Mouse (Mus musculus): Measurements from ENCODE around the gene Ncbp2.

The Ncbp2 gene

DNA sequence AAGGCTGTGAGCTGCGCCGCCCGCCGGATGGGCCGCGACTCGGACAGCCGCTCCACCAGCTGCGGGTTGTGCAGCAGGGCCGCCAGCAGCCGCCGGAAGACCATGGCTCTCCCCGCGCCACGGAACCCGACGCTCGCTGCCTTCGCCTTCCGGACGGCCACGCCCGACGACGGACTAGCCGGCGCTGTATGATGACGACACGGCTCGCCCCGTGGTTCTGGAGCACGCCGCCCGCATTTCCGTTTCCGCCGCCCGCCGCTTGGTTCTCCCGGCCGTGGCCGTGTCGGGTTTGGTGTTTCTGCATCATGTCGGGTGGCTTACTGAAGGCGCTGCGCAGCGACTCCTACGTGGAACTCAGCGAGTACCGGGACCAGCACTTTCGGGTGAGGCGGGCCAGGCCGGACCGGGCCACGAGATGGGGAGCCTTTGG is at the start of gene Ncbp2, which contains the start of gene 0610012G03Rik:
Gene Ncbp2 (plus strand): TSS at position 169 of the 430 bp plus-strand sequence.
Gene 0610012G03Rik (minus strand): TSS at position 150 of the 430 bp plus-strand sequence.
- DNase-seq (ENCODE audit: low read depth), result peak; percentile 90

DNA sequence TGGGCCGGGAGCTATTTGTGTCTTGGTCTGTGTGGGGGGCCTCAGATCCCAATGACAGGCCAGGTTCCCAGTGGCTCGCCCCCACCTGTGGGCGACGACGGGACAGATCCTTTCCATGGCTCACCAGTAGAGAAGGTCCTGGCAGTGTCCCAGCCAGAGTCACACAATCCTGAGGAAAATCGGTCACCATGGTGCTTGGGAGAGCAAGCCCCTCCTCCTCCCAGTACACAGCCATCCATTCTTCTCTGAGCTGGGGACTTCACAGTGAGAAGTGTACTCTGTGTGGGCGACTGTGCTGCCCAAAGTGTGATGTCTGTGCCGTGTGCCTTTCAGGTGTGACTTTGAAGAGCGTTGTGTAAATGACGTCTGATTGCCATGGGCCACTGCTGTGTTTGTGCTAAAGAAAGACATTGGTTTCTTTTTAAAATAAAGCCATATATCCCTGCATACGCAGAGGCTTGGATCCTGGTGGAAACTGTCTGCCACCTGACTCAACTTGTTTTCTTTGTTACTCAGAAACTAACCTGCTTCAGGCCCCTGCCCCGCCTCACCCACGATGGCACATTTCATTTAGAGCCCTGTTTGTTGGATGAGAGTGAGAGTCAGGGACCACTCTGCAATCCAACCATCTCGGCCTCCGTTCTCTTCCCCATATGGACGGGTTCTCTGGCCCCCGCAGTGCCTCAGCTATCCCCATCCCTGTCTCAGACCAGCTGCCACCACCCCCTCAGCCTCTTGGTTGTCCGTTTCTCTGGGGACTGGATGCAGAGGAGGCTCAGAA is 49.6 kb upstream of the Ncbp2 start:
- DNase-seq (ENCODE audit: low read depth), result no peak

DNA sequence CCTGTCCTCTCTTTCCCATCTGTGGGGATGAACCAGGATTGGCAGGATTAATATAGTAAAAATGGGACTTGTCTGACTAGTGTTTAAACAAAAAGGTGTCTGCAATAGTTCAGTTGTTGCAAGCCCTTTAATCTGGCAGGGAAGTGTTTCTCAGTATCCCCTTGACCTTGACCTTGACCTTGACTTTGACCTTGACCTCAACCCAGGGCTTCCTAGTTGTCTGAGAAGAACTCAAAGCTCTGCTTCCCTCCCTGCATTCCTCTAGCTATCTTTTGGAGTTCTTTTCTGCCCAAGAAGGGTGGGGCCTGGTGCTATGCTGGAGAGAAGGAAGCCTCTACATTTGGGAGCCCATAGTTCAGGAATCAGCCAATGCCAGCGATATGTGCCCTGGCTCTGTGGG is 46.4 kb upstream of the Ncbp2 start:
- no peak for DNase-seq (ENCODE audit: low read depth)

DNA sequence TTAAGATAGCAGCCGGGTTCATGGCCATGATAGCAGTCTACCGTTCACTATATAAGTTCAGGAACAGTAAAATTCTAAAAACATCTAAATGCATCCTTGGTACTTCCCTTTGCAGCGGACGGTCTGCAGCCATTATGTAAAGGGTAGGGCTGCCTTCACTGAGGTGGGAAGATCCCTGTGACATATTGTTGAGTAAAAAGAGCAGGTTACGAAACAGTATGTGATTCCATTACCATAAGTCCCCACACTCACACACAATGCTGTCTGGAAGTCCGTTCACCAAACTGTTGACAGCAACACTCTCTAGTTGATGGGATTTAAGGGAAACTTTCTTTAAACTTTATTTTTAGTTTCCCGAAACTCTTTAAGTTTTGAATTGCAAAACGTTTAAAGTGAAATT is 45.1 kb upstream of the Ncbp2 start:
- DNase-seq (ENCODE audit: low read depth), result no peak

DNA sequence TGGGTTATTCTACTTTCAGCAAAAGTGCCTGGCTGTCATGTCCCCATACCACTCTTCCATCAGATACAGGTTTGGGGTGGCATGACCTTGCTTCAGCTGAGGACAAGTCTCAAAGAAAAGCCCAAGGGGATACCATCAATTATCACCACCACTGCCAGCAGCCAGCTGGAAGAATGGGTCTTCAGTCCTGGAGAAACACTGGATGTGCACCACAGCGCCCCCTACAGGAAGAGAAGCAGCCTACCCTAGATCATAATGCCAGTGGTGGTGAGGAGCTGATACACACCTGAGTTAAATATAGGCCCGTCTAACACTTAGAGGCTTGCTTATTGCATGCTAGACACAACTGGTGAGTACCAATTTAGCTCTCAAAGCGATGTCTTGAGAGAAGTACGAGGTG is 43.0 kb upstream of the Ncbp2 start:
- DNase-seq (ENCODE audit: low read depth), result peak; percentile 36

DNA sequence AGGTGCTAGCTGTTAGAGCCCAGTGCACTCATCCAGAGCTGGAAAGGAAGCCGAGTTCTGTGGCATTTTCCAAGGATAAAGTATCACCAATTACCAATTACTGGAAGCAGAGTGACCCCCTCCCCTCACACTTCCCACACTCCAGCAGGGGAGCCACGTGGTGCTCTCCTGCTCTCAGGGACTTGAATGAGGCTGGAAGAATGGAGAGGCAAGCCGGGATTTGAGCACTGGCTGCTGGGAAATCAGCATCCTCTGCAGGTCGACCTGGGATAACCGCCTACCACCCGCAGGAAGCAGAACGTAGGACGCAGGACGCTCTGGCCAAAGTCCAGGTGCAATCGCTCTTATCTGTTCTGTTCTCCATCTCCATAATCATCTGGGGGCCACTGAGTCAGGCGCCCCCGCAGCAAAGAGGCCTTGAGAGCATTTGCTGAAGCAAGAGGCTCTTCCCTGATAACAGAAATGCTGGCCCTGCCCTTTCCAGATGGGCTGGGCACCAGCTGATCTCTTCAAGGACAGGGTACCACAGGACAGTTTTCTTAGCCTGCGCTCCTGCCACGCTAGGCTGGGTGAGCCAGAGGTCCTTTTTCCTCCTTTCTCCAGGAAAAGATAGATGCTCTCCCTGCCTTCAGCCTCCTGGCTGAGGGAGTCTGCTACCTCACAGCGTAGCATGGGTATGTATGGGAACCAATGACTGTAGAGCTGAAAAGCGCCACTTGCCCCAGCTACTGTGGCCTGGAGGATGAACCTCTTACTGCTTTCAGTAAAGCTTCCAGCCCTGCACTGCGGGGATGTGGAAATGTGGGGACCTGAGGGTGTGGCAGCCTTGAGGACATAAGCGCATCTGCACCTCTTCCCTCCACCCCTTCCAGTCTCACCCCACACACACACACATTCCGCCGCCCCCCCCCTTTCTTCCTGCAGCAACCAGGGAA is 42.2 kb upstream of the Ncbp2 start:
- no peak for DNase-seq (ENCODE audit: low read depth)

DNA sequence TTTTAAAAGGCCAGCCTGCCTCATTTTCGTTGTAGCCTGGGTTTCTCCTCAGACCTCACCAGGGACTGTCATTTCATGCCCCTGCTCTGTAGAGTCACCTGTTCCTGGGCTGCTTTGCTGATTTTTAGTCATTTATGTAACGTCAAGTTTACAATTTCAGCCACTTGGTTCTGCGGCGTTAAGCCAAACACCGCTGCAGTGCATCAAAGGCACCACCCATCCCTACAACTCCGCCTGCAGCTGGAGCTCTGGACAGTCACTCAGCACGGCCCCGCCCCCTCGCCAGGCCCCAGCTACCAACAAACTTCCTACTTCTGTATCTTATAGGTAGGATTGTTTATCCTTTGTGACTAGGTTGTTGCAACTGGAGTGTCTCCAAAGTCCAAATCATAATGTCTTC is 41.4 kb upstream of the Ncbp2 start:
- no peak for DNase-seq (ENCODE audit: low read depth)

DNA sequence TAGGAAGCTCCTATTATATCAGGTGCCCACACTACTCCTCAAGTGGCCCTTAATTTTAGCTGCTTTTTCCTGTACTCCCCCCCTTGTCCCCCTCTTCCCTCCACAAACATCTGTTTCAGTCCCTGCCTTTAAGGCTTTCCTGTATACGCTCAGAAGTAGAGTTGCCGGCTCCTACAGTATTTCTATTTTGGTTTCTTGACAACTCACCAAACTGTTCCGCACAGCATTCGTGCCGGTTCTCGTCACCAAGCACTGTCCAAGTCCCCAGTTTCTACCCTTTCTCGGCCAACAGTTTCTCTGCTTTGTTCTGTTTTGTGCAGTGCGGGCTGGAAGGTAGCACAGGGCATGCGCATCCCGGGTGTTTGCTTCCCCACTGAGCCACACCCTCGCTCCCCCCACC is 39.4 kb upstream of the Ncbp2 start:
- no peak for DNase-seq (ENCODE audit: low read depth)

DNA sequence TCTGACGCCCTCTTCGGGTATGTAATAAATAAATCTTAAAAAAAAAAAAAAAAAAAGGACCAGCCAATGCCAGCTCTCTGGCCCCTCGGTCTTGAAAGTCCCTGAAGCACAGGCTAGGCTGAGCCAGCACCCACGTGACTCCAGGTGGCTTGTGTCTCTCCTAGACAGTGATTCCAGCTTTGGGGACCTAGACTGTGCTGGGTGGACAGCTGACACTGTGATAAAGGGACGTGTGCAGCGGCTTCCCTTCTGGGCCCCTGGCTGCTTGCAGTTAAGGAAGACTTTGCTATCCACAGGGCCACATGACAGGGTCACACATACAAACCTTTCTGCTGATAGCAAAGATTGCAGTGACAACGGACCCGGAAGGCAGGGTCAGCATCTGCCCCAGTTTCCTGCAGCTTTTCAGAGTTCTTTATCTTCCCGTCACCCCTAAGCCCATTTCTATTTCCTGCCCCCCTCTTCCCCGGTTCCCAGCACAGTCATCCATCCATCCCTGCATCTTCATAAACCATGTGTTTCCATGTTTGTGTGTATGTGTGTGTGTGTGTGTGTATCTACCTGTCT is 37.9 kb upstream of the Ncbp2 start:
- DNase-seq (ENCODE audit: low read depth), result no peak

DNA sequence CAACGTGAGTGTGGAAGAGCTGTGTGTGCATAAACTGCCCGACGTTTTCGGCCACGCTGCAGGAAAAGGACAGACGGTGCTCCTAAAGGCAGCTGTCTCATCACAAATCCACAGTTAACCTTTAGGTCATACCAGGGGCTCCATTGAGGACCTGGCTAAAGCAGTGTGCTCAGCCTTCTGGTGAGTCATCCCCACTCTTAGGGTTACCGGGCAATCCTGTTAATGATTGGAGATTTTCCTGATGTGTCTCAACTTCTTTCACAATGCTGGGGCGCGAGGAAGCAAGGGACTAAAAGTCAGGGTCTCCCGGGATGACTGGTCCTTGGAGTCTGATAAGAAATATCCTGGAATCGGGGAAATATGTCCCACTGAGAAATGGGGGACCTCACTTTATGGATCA is 30.5 kb upstream of the Ncbp2 start:
- no peak for DNase-seq (ENCODE audit: low read depth)

DNA sequence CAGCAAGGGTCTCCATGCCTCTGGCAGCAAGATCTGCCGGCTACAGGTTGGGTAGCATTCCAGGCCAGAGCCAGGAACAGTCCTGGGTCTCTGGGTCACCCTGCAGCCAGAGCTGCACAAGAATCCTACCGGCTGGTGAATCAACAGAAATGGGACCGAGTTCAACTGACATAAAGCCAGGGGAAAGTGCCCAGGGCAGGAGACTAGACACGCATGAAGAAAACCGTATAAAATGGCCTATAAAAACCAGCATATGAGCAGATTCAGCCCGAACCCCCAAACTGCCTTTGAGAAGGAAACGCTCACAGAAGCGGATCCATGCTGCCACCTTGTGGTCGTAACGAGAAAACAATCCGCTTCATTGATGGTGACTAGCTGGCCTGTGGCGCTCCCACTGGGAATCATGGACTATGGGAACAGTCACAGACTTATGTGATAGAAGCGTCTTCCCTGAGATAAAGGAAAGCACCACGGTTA is 30.0 kb upstream of the Ncbp2 start:
- DNase-seq (ENCODE audit: low read depth), result peak; percentile 61

DNA sequence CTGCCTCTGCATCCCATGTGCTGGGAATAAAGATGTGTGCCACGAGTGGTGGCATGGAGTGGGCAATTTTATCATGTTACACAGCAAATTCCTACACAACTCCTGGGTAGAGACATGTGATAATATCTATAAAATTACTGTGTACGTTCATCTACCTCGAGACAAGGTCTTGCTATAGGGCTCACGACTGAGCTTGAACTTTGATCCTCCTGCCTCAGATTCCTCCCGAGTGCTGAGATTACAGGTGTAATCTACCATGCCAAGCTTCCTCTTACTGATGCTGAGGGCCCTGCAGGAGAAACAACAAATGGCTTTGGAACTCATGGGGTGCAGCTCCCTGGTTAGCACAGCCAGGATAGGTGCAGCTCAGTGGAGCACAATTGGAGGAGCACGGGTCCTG is 23.9 kb upstream of the Ncbp2 start:
- DNase-seq (ENCODE audit: low read depth), result no peak

DNA sequence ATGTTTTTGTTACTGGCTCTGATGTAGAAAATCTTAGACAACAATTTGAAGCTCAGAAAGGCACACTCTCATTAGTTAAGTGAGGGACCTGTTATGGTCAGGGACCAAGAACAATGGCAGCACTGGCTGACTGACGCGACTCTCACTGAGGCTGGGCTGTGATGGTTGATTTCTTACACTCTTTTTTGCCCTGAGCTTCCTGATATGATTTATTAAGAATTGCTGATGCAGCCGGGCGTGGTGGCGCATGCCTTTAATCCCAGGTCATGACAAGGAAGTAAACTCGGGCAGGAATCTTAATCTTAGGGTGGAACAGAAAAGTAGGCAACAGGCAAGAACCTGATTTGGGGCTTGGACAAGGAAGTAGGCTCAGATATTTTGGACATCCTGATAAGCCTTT is 22.2 kb upstream of the Ncbp2 start:
- no peak for DNase-seq (ENCODE audit: low read depth)

DNA sequence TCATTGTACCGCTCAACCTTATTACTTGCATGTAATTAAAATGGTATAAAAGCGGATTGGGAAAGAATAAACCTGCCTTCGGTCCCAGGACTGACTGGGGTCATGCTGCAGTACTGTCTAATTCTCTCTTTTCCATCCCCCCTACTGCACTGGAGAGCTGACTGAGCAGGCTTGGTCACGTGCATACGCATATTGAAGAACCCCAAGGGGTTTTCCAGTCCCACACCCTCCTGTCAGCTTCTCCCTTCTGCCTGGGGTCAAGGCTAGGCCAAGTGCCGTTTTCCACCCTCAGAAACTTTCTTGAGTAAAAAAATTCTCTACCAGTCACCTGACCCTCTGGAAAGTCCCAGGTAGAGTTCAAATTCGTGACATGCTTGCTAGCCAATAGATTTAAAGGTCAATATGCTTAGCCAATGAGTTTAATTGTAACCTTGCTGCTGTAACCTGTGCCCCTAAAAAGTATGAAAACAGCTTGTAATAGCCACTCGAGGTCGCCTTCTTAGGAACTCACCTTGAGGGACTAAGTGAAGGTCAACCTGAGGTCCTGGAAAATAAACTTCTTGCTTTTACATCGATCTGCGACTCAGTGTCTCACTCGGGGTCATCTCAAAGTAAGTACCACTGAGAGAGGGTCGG is 21.6 kb upstream of the Ncbp2 start:
- DNase-seq (ENCODE audit: low read depth), result no peak

DNA sequence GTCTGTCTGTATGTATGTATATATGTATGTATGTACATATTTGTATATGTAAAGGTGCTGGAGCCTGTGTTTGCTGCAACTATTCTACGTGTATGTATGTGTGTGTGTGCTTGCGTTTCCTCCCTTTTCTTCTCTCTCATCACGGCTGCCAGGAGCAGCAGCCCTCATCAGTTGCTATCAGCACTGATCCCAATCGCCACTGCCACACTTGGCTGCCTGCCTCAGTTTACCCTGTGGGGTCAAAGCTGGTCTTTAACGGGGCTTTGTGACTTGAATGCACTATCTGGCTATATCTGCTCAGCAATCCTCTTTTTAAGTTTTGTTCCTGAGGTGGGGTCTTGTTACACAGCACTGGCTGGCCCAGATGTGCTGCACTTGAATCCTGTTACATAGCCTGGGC is 20.9 kb upstream of the Ncbp2 start:
- DNase-seq (ENCODE audit: low read depth), result no peak

DNA sequence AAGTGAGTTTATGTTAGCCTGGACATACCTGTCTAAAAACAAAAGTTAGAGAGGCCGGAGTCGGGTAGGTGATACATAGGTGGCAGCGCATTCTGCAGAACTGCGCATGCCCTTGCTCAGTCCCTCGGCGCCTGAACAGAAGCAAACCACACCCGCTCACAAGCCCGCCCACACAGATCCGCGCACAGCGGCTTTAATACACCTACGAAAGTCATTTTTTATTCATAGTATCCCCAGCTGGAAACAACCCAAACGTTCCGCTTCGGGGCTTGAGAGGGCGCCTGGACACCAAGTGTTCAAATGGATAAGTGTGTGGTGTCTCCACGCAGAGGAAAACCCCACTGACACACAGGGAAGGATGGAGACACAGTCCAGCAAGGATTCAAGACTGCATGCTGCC is 17.0 kb upstream of the Ncbp2 start:
- DNase-seq (ENCODE audit: low read depth), result no peak

DNA sequence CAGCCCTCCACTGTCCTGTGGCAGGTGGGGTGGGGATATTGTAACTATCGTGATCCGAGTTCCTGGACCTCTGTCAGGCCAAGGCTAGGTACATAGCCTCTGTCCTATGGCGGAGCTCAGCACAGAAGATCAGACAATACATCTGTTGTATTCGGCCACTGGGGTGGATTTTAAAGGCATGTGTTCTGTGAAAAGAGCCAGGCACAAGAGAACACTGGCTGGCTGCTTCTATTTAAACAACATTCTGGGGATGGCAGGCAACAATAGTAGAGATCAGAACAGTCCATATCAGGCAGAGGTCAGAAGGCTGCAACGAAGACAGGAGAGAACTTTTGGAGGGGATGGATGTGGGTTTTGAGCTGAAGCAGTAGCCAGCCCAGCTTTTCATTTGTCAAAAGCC is 16.1 kb upstream of the Ncbp2 start:
- no peak for DNase-seq (ENCODE audit: low read depth)

DNA sequence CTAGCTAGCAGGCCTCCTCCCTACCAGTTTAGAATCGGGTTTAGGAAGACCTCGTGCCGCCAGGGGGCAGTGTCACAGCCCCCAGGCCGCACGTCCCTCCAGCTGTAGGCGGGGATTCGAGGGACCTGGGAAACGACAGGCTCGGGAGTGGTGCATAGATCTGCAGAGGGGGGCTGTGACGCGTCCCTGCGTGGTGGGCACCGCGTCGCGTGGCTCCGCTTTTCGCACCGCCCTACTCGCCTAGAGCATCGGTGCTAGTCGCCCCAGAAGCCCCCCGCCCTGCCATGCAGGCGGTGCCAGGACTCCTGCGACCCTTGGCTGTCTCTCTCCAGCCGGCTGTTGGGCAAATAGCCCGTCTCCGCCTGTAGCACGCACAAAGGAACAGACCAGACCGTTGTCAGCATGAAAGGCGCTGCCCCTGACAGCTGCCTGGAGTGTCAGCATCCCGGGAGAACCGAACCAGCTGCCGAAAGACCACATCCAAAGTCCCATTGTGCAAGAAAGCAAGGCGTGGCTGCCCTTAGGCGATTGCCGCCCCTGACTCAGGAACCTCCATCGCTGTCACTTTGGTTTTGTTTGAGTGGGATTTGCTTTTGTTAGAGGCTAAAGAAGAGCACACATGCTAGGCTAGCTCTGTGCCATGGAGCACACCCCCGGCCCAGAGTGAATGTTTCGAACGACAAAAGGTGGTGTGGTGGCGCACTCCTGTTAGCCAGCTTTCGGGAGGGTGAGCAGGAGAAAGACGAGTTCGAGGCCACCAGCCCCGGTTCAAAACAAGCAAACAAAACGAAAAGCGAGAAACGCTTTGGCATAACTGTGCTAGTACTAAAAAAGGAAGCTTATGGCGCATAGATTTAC is 15.2 kb upstream of the Ncbp2 start:
- peak; percentile 76 for DNase-seq (ENCODE audit: low read depth)

DNA sequence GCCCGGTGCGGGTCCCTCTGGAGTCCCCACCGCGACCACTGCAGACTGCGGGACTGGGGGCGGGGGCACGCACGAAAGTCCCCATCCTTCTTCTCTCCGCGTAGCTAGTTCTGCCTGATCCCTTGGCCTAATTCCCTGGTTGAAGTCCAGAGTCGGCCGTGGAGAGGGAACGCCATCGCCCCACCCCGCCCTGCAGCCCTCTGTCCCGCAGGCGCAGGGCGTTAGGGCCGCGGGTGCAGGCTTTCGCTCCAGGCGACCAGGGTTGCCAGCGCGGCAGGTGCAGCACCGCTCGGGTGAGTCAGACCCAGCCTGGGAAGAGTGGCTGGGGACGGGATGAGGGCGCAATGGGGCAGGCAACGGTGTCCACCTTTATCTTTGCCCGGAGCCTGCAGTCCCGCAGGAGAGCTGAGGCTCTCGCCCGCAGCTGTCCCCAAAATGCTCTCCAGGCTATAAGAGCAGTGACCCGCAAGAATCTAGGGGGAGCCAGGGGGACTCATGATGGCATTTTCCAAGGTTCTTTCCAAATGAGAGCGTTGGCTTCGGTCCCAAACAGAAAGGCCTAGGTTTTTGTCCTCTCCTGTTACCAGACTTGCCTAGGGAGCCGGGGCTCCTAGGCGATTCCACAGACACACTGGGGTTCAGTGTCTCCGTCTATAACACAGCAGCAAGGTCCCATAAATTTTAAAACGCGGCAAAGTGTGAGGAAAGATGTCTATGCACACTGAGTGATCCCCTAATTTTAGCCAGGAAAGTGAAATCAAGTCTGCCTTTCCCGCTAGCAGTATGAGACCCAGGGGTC is 14.4 kb upstream of the Ncbp2 start, which contains the start of gene Pigz:
Gene Pigz (plus strand): TSS at position 101 of the 799 bp plus-strand sequence.
- DNase-seq (ENCODE audit: low read depth), result no peak

DNA sequence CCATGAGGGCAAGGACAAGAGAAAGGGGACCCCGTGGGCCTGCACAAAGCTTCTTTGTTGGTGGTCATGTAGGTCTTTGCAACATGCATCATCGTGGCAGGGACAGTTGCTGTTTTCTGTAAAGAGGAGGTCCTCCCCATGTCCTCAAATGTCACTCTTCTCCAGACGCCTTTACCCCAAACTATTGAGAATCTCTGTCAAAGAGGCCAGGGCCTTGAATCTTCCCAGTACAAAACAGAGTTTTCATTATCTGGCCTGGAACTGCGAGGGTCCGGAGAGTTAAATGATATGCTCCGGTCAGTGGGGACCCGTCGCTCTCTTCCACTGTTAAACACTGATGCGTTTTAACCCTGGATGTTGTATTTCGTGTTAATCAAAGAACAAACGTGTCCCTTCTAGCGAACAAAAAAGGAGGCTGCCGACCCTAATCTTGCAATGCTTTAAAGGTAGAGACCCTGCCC is 13.7 kb upstream of the Ncbp2 start:
- no peak for DNase-seq (ENCODE audit: low read depth)
